Mouse (Mus musculus) kidney, adult 2 months (tissue): ENCODE data around the gene Dad1.

Source experiments
- CTCF ChIP-seq: fragments of 200-500 bp; conservative IDR thresholded peaks from 2 replicates; pipeline ENCODE4 v1.5.1; 2011; ENCODE audit warnings: low read depth, mild to moderate bottlenecking, control low read depth, low read length, moderate library complexity, mixed read lengths; ENCODE audit not compliant: insufficient read depth, insufficient read length
- POLR2A ChIP-seq: fragments of 200-500 bp; IDR thresholded peaks from one replicate; pipeline ENCODE4 v1.6.1; 2011; ENCODE audit warnings: low read depth, low read length, control low read depth

DNA sequence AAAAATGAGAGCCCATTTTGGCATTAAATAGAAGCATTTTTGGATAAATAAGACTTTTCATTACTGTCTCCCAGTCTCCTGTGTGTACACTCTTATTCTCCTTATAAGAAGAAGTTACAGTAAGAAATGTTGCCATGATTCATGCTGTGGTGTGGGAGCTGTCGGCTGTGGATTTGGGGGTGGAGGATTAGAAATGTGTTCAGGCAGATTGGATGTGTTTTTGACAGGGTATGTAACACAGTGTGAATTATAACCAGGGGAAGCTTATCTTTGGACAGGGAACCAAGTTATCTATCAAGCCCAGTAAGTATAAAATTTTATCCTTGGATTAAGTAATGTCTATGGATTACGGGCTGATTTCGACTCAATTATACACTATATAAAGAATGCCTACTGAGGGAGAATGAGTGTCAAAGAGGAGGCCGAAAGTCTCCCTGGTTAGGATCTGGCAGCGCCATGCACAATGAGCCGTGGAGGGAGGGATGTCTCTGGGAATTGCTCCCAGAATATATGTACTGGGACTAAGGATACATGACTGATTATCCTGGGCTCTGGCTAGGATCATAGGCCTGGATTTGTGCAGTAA lies 58.0 kb downstream of the Dad1 start:
- TF ChIP-seq CTCF = no peak
- no peak for TF ChIP-seq POLR2A
